Mouse (Mus musculus): Measurements from ENCODE around the gene Crip2. TPM values are rescaled to one million over a fixed set of nuclear protein-coding genes. Genes with fewer than 3 reads are reported as not detected.

Gene Crip2
- polyA plus RNA-seq (2015; fragmentation: Nextera tagmentation; extraction: Ambion mirVana) = 96.2 and 132 TPM in 2 replicates

DNA sequence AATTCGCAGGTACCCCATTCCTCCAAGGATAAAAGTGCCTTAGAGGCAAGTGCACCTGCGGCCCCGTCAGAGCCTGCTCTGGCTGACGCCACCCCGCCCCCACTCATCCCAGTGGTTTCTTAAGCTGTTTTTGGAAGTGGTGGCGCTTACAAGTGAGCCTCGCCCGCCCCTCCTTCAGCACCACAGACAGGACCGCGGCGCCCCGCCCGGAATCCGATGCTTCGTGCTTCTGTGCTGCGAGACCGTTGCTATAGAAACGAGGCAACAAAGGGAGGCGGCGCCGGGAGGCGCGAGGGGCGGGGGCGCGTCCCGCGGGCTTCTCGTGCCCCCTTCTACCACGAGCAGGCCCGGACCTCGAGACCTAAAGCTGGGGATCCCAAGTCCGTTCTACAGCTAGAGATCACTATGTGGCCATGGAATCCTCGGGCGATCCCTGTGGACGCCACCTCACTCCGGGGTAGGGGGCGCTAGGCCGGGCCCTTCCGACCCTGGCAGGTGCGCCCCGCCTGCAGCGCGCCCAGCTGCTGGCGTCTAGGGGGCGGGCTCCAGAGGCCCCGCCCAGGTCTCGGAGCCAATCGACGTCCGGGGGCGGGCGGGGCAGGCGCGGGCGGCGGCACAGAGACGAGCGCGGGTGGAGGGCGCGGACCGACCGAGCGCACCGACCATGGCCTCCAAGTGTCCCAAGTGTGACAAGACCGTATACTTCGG lies at the start of gene Crip2:
TSS of gene Crip2 (plus strand) at position 329 of the 708 bp plus-strand sequence.

DNA sequence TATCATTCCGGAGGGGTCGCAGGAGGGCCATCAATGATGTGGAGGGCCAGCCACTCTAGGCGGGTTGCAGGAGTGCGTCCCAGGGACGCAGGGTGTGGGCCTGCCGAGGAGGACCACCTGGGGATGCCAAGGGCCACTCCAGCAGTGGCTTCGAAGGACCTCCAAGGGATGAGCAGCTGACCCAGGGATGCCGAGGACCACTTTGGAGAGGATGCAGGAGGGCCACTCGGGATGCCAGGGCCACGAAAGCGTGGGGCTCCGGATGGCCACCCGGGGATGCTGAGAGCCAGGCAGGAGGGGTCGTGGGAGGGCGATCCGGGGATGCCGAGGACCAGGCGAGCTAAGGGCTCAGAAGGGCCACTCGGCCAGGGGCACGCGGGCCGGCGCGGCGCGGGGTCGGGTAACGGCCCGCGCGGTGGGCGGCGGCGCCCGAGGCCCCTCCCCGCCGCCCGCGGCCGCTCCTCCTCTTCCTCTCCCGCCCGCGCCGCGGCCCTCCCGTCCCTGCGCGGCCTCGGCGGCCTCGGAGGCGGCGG lies 42.2 kb upstream of the Crip2 start, which contains the start of gene Mta1:
TSS of gene Mta1 (plus strand) at position 530 of the 533 bp plus-strand sequence.

DNA sequence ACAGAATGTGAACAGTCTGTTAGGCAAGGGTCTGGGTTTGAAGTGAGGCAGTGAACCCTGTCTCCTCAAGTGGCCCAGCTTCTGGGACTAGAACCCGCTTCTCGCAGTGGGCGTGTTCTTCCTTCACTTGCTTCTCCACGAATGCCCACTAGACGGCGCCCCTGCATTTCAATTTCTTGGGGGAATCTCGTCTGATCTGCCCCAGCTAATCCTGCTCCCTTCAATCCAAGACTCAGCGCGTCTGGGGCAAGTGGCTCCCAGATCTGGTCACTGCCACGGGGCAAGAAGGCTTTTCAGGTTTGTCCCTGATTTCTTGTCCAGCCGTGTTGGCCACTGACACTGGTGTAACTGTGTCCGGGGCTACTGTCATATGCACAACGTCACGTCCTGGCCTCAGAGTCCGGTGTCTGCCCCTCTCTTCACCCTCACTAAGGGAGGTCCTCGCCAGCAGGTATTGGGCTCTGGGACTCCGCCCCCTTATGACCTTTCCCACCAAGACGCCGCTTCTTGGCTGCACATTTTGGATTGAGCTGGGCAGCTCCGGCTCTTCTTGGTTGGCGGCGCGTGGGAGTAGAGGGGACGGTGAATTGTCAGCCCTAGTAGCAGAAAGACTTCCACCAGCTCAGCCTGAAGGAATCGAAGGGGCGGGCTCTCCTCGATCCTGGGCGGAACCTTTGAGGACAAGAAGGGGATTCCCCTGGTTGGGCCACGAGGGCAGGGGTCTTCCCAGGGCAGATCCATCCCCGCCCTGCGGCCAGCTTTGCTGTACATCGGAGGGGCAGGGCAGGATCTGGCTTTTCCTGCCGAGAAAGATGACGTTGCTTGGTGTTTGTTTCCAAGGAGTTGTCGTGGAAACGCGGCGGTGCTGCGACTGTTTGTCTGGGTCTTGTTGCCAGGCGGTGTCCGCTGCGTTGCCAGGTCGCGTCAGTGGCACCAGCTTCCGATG lies 6.3 kb downstream of the Crip2 start, which contains the start of gene Crip1:
TSS of gene Crip1 (plus strand) at position 205 of the 946 bp plus-strand sequence.

DNA sequence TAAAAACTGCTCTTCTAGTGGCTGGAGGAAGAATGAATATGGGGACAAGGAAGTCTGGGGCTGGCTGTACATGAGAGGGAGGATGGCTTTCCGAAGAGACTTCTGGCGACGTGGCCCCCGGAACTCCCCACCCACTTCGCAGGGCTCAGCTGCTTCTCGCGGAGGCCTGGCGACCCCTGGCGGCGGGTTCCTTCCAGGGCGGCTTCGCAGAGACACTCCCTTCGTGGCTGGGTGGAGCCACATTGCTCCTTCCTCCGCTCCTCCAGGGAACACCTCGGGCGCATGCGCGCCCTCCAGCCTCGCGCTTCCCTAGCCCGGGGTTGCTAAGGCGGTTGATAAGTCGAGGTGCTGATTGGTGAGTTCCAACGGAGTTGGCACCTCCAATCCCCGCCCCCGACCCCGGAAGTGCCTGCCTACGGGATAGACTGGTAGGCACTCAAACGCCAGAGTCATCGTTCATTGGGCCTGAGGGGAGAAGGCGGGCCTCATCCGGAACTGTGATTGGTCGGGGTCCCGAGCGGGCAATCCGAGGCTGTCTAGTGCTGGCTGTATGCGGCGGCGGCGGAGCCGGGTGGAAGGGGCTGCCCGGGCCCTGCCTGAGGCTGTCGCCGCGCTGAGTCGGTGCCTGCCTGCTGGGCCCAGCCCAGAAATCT lies 16.0 kb downstream of the Crip2 start, which contains the start of gene Tedc1:
TSS of gene Tedc1 (plus strand) at position 535 of the 653 bp plus-strand sequence.

DNA sequence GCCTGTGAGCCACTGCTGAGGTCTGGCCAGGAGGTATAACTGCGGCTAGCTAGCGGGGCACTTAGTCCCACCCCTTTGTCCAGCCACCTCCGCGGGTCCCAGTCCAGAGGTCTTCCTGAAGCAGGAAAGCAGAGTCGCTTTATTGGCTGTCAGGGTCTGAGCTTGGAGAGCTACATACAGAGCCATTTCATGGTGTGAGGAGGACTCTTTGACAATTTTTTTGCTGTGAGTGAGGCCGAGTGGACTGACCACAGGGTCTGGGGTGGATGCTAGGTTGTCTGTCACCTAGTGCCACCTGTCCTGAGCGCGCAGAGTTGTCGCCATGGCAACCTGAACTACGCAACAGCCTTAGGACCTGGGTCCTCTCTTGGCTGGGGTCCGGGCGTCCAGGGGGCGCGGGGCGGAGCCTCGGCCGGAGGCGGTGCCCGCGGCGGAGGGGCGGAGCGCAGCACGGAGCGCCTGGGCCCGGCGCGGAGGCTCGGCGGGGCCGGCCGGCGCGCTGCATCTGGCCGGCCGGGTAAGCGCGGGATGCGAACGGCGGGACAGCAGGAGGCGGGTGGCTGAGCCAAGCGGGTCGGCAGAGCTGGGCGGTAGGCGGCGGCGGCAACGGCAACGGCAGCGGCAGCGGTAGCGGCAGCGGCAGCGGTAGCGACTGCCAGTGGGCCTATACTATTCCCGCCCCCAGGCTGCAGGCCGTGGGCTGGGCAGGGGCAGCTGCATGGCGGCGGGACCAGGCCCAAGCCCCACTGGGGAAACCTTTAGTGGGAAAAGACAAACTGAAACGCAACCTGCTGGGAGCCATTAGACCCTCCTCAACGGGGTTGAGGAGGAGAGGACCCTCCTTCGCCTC lies 45.6 kb downstream of the Crip2 start, which contains the start of gene Tmem121:
TSS of gene Tmem121 (plus strand) at position 489 of the 850 bp plus-strand sequence.

Other genes with a start within 250 kb of the Crip2 start
- 1.6 and 2.5 TPM in 2 replicates for gene Jag2, start 210.5 kb upstream of the Crip2 start, polyA plus RNA-seq (2015; fragmentation: Nextera tagmentation; extraction: Ambion mirVana)
- gene Nudt14, start 198.1 kb upstream of the Crip2 start, polyA plus RNA-seq (2015; fragmentation: Nextera tagmentation; extraction: Ambion mirVana) = 121 and 138 TPM in 2 replicates
- 19.2 and 26.7 TPM in 2 replicates for gene Btbd6, start 163.8 kb upstream of the Crip2 start, polyA plus RNA-seq (2015; fragmentation: Nextera tagmentation; extraction: Ambion mirVana)
- gene Brf1, start 139.5 kb upstream of the Crip2 start, polyA plus RNA-seq (2015; fragmentation: Nextera tagmentation; extraction: Ambion mirVana) = 28.1 and 39.0 TPM in 2 replicates
- 10.8 and 12.3 TPM in 2 replicates for gene Pacs2, start 125.7 kb upstream of the Crip2 start, polyA plus RNA-seq (2015; fragmentation: Nextera tagmentation; extraction: Ambion mirVana)
- not detected in 2 replicates for gene Tex22, start 65.7 kb upstream of the Crip2 start, polyA plus RNA-seq (2015; fragmentation: Nextera tagmentation; extraction: Ambion mirVana)
- gene Mta1, start 42.0 kb upstream of the Crip2 start, polyA plus RNA-seq (2015; fragmentation: Nextera tagmentation; extraction: Ambion mirVana) = 9.4 and 10.8 TPM in 2 replicates
- 611 and 903 TPM in 2 replicates for gene Crip1, start 6.1 kb downstream of the Crip2 start, polyA plus RNA-seq (2015; fragmentation: Nextera tagmentation; extraction: Ambion mirVana)
- gene Tedc1, start 16.2 kb downstream of the Crip2 start, polyA plus RNA-seq (2015; fragmentation: Nextera tagmentation; extraction: Ambion mirVana) = 5.8 and 6.5 TPM in 2 replicates
- 12.3 and 19.7 TPM in 2 replicates for gene Tmem121, start 45.7 kb downstream of the Crip2 start, polyA plus RNA-seq (2015; fragmentation: Nextera tagmentation; extraction: Ambion mirVana)